Mouse (Mus musculus) MEL (cell line): ENCODE measurements around the gene Aldh4a1. TPM values are rescaled to one million over a fixed set of nuclear protein-coding genes. Genes with fewer than 3 reads are reported as not detected.

Experiments
- DNase-seq: peaks from one replicate; pipeline ENCODE4 v3.0.0; 2011; ENCODE audit warnings: low read depth, low spot score
- H3K27ac ChIP-seq: 2 replicates; pipeline ENCODE4 v1.5.1; 2012; ENCODE audit warnings: low read depth, mild to moderate bottlenecking, control low read depth, low read length, moderate library complexity; ENCODE audit not compliant: control insufficient read depth
- H3K27me3 ChIP-seq, 2 experiments: fragments of 150-350 bp in 1 of 2; sonication (generic) in 1 of 2; 2 replicates each; pipeline ENCODE4 v1.6.1; 2012; ENCODE audit warnings: low read length in 2 of 2, mild to moderate bottlenecking in 2 of 2, improper control_type of control experiment in 1 of 2, moderate library complexity in 1 of 2; ENCODE audit not compliant: insufficient read depth in 2 of 2, control insufficient read depth in 1 of 2
- H3K36me3 ChIP-seq, 2 experiments: 2 replicates each; pipeline ENCODE4 v1.6.1; 2012 to 2014; ENCODE audit warnings: low read length in 2 of 2, improper control_type of control experiment in 1 of 2, inconsistent platforms in 1 of 2, mild to moderate bottlenecking in 1 of 2; ENCODE audit not compliant: insufficient read depth in 2 of 2, control insufficient read depth in 1 of 2
- H3K4me1 ChIP-seq, 2 experiments: fragments of 150-350 bp in 1 of 2; sonication (generic) in 1 of 2; 2 replicates each; pipeline ENCODE4 v1.6.1; 2012; ENCODE audit warnings: low read length in 2 of 2, improper control_type of control experiment in 1 of 2, mild to moderate bottlenecking in 1 of 2; ENCODE audit not compliant: insufficient read depth in 2 of 2, control insufficient read depth in 1 of 2
- H3K4me3 ChIP-seq, 2 experiments: fragments of 150-350 bp in 1 of 2; sonication (generic) in 1 of 2; 2 replicates each; pipeline ENCODE4 v1.5.1; 2012; ENCODE audit warnings: low read depth in 2 of 2, low read length in 2 of 2, mild to moderate bottlenecking in 2 of 2, moderate library complexity in 2 of 2, control low read depth in 1 of 2, improper control_type of control experiment in 1 of 2; ENCODE audit not compliant: control insufficient read depth in 1 of 2, insufficient read depth in 1 of 2
- H3K79me2 ChIP-seq: 2 replicates; pipeline ENCODE4 v1.6.1; 2012; ENCODE audit warnings: mild to moderate bottlenecking, low read length, moderate library complexity; ENCODE audit not compliant: control insufficient read depth, poor library complexity, insufficient read depth
- H3K9ac ChIP-seq: 2 replicates; pipeline ENCODE4 v1.6.1; 2012; ENCODE audit warnings: low read depth, mild to moderate bottlenecking, control low read depth, low read length, moderate library complexity; ENCODE audit not compliant: control insufficient read depth, poor library complexity, severe bottlenecking
- H3K9me3 ChIP-seq: fragments of 150-350 bp; sonication (generic); replicated peaks from 2 replicates; pipeline ENCODE4 v1.6.1; 2012; ENCODE audit warnings: mild to moderate bottlenecking, low read length, improper control_type of control experiment, moderate library complexity; ENCODE audit not compliant: insufficient read depth
- BHLHE40 ChIP-seq: IDR thresholded peaks from 2 replicates; pipeline ENCODE4 v1.6.1; 2012; ENCODE audit warnings: low read depth, mild to moderate bottlenecking, inconsistent platforms, low read length, improper control_type of control experiment, borderline replicate concordance
- CHD2 ChIP-seq: IDR thresholded peaks from 2 replicates; pipeline ENCODE4 v1.6.1; 2011; ENCODE audit warnings: low read length, improper control_type of control experiment
- E2F4 ChIP-seq: IDR thresholded peaks from 2 replicates; pipeline ENCODE4 v1.6.1; 2011; ENCODE audit warnings: low read depth, low read length, improper control_type of control experiment, borderline replicate concordance
- ELF1 ChIP-seq: IDR thresholded peaks from 2 replicates; pipeline ENCODE4 v1.6.1; 2014; ENCODE audit warnings: low read depth, mild to moderate bottlenecking, inconsistent platforms, low read length, improper control_type of control experiment, moderate library complexity
- EP300 ChIP-seq, 2 experiments: IDR thresholded peaks; 2 replicates each; pipeline ENCODE4 v1.6.1; 2011; ENCODE audit warnings: improper control_type of control experiment in 2 of 2, low read length in 2 of 2, low read depth in 1 of 2, mild to moderate bottlenecking in 1 of 2
- GABPA ChIP-seq: IDR thresholded peaks from 2 replicates; pipeline ENCODE4 v1.6.1; 2012; ENCODE audit warnings: low read depth, mild to moderate bottlenecking, inconsistent platforms, low read length, improper control_type of control experiment, moderate library complexity
- HCFC1 ChIP-seq: IDR thresholded peaks from 2 replicates; pipeline ENCODE4 v1.6.1; 2012; ENCODE audit warnings: low read depth, mild to moderate bottlenecking, inconsistent platforms, low read length, improper control_type of control experiment, moderate library complexity
- MAFK ChIP-seq: IDR thresholded peaks from 2 replicates; pipeline ENCODE4 v1.6.1; 2011; ENCODE audit warnings: low read depth, mild to moderate bottlenecking, low read length, improper control_type of control experiment, borderline replicate concordance
- MAZ ChIP-seq: IDR thresholded peaks from 2 replicates; pipeline ENCODE4 v1.6.1; 2012; ENCODE audit warnings: low read depth, mild to moderate bottlenecking, inconsistent platforms, low read length, improper control_type of control experiment
- MEF2A ChIP-seq: IDR thresholded peaks from 2 replicates; pipeline ENCODE4 v1.6.1; 2014; ENCODE audit warnings: low read depth, mild to moderate bottlenecking, inconsistent platforms, low read length, improper control_type of control experiment; ENCODE audit not compliant: poor library complexity, insufficient replicate concordance, severe bottlenecking; ENCODE audit errors: extremely low read depth
- MYC ChIP-seq: IDR thresholded peaks from 2 replicates; pipeline ENCODE4 v1.6.1; 2011; ENCODE audit warnings: low read depth, mild to moderate bottlenecking, low read length, improper control_type of control experiment, moderate library complexity
- NELFE ChIP-seq: IDR thresholded peaks from 2 replicates; pipeline ENCODE4 v1.6.1; 2011; ENCODE audit warnings: low read depth, low read length, improper control_type of control experiment
- POLR2AphosphoS5 ChIP-seq: IDR thresholded peaks from 2 replicates; pipeline ENCODE4 v1.6.1; 2012; ENCODE audit warnings: low read depth, borderline replicate concordance, mild to moderate bottlenecking, inconsistent platforms, low read length, moderate library complexity, mixed read lengths
- RAD21 ChIP-seq: IDR thresholded peaks from 2 replicates; pipeline ENCODE4 v1.6.1; 2011; ENCODE audit warnings: mild to moderate bottlenecking, low read depth, low read length, improper control_type of control experiment
- SIN3A ChIP-seq: IDR thresholded peaks from 2 replicates; pipeline ENCODE4 v1.6.1; 2012; ENCODE audit warnings: low read length, improper control_type of control experiment, inconsistent platforms
- SMC3 ChIP-seq: IDR thresholded peaks from 2 replicates; pipeline ENCODE4 v1.6.1; 2011; ENCODE audit warnings: low read depth, low read length, improper control_type of control experiment
- TAL1 ChIP-seq: IDR thresholded peaks from 2 replicates; pipeline ENCODE4 v1.6.1; 2012; ENCODE audit warnings: mild to moderate bottlenecking, inconsistent platforms, low read length, moderate library complexity, mixed read lengths
- TBP ChIP-seq: IDR thresholded peaks from 2 replicates; pipeline ENCODE4 v1.8.0; 2011; ENCODE audit warnings: low read depth, low read length, improper control_type of control experiment
- TCF12 ChIP-seq: IDR thresholded peaks from 2 replicates; pipeline ENCODE4 v1.6.1; 2014; ENCODE audit warnings: low read depth, mild to moderate bottlenecking, inconsistent platforms, low read length, improper control_type of control experiment, moderate library complexity
- UBTF ChIP-seq: IDR thresholded peaks from 2 replicates; pipeline ENCODE4 v1.6.1; 2012; ENCODE audit warnings: low read depth, mild to moderate bottlenecking, inconsistent platforms, low read length, improper control_type of control experiment, moderate library complexity, borderline replicate concordance; ENCODE audit not compliant: insufficient read depth
- USF1 ChIP-seq: IDR thresholded peaks from 2 replicates; pipeline ENCODE4 v1.6.1; 2014; ENCODE audit warnings: low read depth, mild to moderate bottlenecking, inconsistent platforms, low read length, improper control_type of control experiment, moderate library complexity
- USF2 ChIP-seq, 2 experiments: IDR thresholded peaks; 2 replicates each; pipeline ENCODE4 v1.6.1; 2011 to 2012; ENCODE audit warnings: improper control_type of control experiment in 2 of 2, low read length in 2 of 2, borderline replicate concordance in 1 of 2, inconsistent platforms in 1 of 2, low read depth in 1 of 2, mild to moderate bottlenecking in 1 of 2; ENCODE audit not compliant: insufficient read depth in 1 of 2
- ZC3H11A ChIP-seq: IDR thresholded peaks from 2 replicates; pipeline ENCODE4 v1.6.1; 2012; ENCODE audit warnings: low read depth, mild to moderate bottlenecking, inconsistent platforms, low read length, improper control_type of control experiment
- ZKSCAN1 ChIP-seq: IDR thresholded peaks from 2 replicates; pipeline ENCODE4 v1.6.1; 2012; ENCODE audit warnings: low read depth, mild to moderate bottlenecking, inconsistent platforms, low read length, improper control_type of control experiment, moderate library complexity
- ZNF384 ChIP-seq: IDR thresholded peaks from 2 replicates; pipeline ENCODE4 v1.6.1; 2012; ENCODE audit warnings: low read depth, mild to moderate bottlenecking, inconsistent platforms, low read length, improper control_type of control experiment
- polyA plus RNA-seq, 2 experiments: library from polyadenylated mRNA; stranded (reverse) in 1 of 2; unstranded in 1 of 2; fragments of >175 nt in 1 of 2; fragments of >200 nt in 1 of 2; gene quantifications; 2 replicates each; pipeline versions ENCODE4 v1.2.1 to v1.2.4; 2012; ENCODE audit warnings: low replicate concordance in 2 of 2, low read depth in 1 of 2; ENCODE audit not compliant: insufficient read length in 2 of 2, insufficient read depth in 1 of 2, missing spikeins in 1 of 2
- total RNA-seq: library from RNA; depleted of rRNA; stranded (reverse); fragments of 300-350 nt; gene quantifications from 2 replicates; pipeline ENCODE4 v1.2.3, GENCODE M21; 2012

The Aldh4a1 gene
- total and polyA plus RNA-seq, 3 experiments = 11.7 to 12.3 TPM; not detected in 1

GRCm38 (mm10) chr4:139576251-139576880, 46.3 kb upstream of the Aldh4a1 start:
- no peaks in the 10 kb centered on the region for H3K36me3 ChIP-seq
- no peak overlapping the region for H3K9ac ChIP-seq
- no peak for TF ChIP-seq USF1
- no peak for TF ChIP-seq HCFC1
- TF ChIP-seq MAFK = no peak
- TF ChIP-seq ZNF384 = no peak
- no peak for TF ChIP-seq MYC
- TF ChIP-seq MAZ = no peak
- TF ChIP-seq CHD2 = no peak
- no peak for TF ChIP-seq NELFE
- TF ChIP-seq EP300 (IDR thresholded peaks at IDR 0.05; ENCODE audit: low read depth in 1 of 2, low read length in 2 of 2) = no peak
- TF ChIP-seq ELF1 = no peak
- no peak for TF ChIP-seq SMC3
- TF ChIP-seq BHLHE40 = no peak
- TF ChIP-seq, all 39 proteins: peak for 0
- Histone ChIP-seq H3K79me2 (no peaks in the 10 kb centered on the region), H3K27me3 (peaks cover 0 to 8% of the 10 kb centered on the region in 2 experiments; a peak in 2 of 4 replicates), H3K4me1 (peaks cover 0 to 4% of the 10 kb centered on the region in 2 experiments; a peak in 3 of 4 replicates), H3K9me3 (no peaks in the 10 kb centered on the region), H3K4me3 (no peak overlapping the region), H3K27ac (no peak overlapping the region)
- no peak for DNase-seq

- H3K4me1 ChIP-seq = peaks cover 0 to 4% of the 10 kb centered on the region in 2 experiments; a peak in 3 of 4 replicates
Measured at GRCm38 (mm10) chr4:139577006-139577405, 45.7 kb upstream of the Aldh4a1 start.

More at GRCm38 (mm10) chr4:139577006-139577405, 45.7 kb upstream of the Aldh4a1 start:
- no peaks in the 10 kb centered on the region for H3K36me3 ChIP-seq
- no peak overlapping the region for H3K4me3 ChIP-seq
- no peaks in the 10 kb centered on the region for H3K79me2 ChIP-seq
- no peak for TF ChIP-seq ZKSCAN1
- TF ChIP-seq TBP = no peak
- no peak for TF ChIP-seq USF2 (IDR thresholded peaks at IDR 0.05; ENCODE audit: borderline replicate concordance in 1 of 2, insufficient read depth in 1 of 2, low read depth in 1 of 2, low read length in 2 of 2)
- TF ChIP-seq ZC3H11A = no peak
- no peak for TF ChIP-seq POLR2AphosphoS5
- no peak for TF ChIP-seq UBTF
- TF ChIP-seq E2F4 = no peak
- TF ChIP-seq RAD21 = no peak
- no peak for TF ChIP-seq MAFK
- TF ChIP-seq ZNF384 = no peak
- no peak for TF ChIP-seq TAL1
- no peak for TF ChIP-seq TCF12
- TF ChIP-seq SIN3A = no peak
- no peak for TF ChIP-seq SMC3
- TF ChIP-seq GABPA = no peak
- TF ChIP-seq BHLHE40 = no peak
- TF ChIP-seq MEF2A = no peak
- H3K9ac ChIP-seq = no peak overlapping the region
- DNase-seq = no peak
- no peak overlapping the region for H3K27ac ChIP-seq
- H3K27me3 ChIP-seq = peaks cover 0 to 8% of the 10 kb centered on the region in 2 experiments; a peak in 2 of 4 replicates
- no peaks in the 10 kb centered on the region for H3K9me3 ChIP-seq
